Mouse (Mus musculus): ENCODE results near the gene Gzmm. TPM values are rescaled to one million over a fixed set of nuclear protein-coding genes. Genes with fewer than 3 reads are reported as not detected.

Gene Gzmm
- polyA plus RNA-seq, 1 experiment from 2014 or later: 2.0 TPM

DNA sequence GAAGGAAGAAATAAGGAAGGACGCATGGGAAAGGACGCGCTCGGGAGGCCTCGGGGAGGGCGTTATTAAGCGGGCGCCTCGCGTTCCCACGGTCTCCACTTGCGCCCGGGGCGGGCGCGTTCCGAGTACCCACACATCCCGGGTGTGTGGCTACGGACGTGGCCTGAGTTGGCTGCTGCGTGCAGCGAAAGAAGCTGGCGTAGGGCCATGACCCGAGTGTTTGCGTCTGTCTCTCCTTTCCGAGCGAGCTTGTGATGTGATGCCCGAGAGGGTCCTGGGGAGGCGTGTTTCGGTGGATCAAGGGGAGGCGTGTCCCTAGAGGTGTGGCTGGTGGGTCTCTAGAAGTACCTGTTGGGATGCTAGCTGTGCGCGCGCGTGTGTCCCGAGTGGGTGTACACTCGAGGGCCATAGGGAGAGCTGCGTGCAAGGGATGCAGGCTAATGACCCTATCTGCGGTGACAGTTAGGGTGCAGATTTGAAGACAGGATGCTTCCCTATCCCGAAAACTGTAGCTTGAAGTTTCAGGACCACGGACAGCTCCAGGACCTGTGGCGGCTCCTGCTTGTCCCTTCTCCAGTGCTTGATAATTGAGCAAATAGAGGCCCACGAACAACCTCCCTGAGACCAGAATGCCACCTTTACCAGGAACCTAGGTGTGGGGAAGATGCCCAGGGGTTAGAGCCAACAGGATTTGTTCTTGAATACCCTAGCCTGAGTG, 29.0 kb downstream of the Gzmm start:
- peaks cover 40% of the 10 kb centered on the region for H3K27me3 ChIP-seq

DNA sequence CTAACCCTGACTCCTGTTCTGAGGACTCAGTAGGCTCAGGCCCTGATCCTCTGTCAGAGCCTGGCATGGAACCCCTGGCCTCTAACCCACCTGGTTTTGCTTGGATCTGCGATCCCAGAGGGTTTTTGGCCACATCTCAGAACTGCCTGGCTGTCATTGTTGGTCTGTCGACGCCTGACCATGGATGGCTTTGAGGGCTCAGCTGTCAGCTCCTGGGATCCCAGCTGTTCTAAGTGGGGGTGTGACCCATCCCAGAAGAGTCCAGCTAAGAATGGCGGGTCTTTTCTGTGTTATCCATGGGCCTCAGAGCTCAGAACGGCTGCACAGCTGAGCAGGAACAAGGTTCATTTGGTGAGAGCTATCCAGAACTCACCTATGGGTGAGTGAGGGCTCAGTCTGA, 32.3 kb downstream of the Gzmm start:
- Histone ChIP-seq H3K4me3 (no peak overlapping the region), H3K4me2 (replicated peaks) (no peak overlapping the region), H3K27ac (replicated peaks) (no peak overlapping the region), H3K27me3 (peaks cover 27% of the 10 kb centered on the region), H3K9ac (replicated peaks) (no peak overlapping the region), H3K4me1 (peaks cover 16% of the 10 kb centered on the region), H3K9me3 (no peaks in the 10 kb centered on the region), H3K36me3 (no peaks in the 10 kb centered on the region)
- no peak for ATAC-seq (replicated peaks)
- WGBS: 71% methylated on average over 5 of the region's 5 CpGs

More for the DNA sequence above, 29.0 kb downstream of the Gzmm start:
- H3K4me2 ChIP-seq (replicated peaks): peak overlapping the region; percentile 96
- H3K27ac ChIP-seq (replicated peaks): no peak overlapping the region
- peaks cover 19% of the 10 kb centered on the region for H3K4me1 ChIP-seq
- peak overlapping the region; percentile 62; the same call in 1 of the 2 replicates for H3K9ac ChIP-seq (replicated peaks)
- no peak for ATAC-seq (replicated peaks)
- H3K36me3 ChIP-seq: no peaks in the 10 kb centered on the region
- H3K4me3 ChIP-seq: peak overlapping the region; percentile 66
- 2% methylated on average over 43 of the region's 43 CpGs for WGBS
- H3K9me3 ChIP-seq: no peaks in the 10 kb centered on the region

DNA sequence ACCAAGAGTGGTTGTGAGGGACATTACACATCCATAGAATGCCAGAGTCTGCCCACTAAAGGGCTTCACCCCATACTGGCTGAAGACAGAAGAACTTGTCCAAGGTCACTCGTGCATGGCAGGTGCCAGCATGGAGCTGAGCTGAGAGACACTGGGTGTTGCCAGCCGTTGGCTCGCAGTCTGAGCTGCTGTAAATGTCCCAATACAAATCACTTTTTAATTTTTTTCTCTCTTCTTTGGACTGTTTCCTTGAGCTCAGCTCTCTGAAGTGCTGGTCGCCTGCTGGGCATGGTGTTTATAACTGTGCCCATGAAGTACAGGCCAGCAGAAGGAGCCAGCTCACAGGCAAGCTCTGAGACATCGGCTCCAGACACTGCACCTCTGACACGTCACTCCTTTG, 34.2 kb downstream of the Gzmm start:
- H3K36me3 ChIP-seq: no peaks in the 10 kb centered on the region
- H3K9me3 ChIP-seq: no peaks in the 10 kb centered on the region
- peaks cover 12% of the 10 kb centered on the region for H3K27me3 ChIP-seq
- H3K4me3 ChIP-seq: no peak overlapping the region
- no peak overlapping the region for H3K9ac ChIP-seq (replicated peaks)
- no peak overlapping the region for H3K4me2 ChIP-seq (replicated peaks)
- 52% methylated on average over 6 of the region's 6 CpGs for WGBS
- H3K27ac ChIP-seq (replicated peaks): no peak overlapping the region
- no peak for ATAC-seq (replicated peaks)
- H3K4me1 ChIP-seq: no peaks in the 10 kb centered on the region; the same call in 1 of the 2 replicates

DNA sequence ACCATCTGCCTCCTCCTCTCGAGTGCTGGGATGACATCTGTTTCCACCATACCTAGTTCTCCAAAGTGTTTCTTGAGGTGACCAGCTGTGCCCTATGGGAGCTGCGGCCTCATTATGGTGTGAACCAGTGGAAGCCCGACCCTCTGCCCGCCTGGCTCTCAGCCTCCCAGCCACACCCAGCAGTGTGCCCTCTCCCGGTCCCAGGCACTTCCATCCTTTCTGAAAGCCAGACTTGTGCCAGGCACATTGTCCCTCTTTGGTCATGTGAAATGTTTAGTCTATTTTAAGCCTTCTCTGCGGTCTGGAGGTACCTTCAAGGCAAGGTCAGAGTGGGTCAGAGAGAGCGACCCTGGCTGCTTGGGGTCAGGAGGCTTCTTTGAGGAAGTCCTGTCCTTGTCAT, 34.9 kb downstream of the Gzmm start:
- no peaks in the 10 kb centered on the region for H3K36me3 ChIP-seq
- WGBS: 89% methylated on average over 7 of the region's 7 CpGs
- H3K27me3 ChIP-seq: peaks cover 6% of the 10 kb centered on the region; the same call in 1 of the 2 replicates
- no peak for ATAC-seq (replicated peaks)
- no peak overlapping the region for H3K4me3 ChIP-seq
- no peak overlapping the region for H3K9ac ChIP-seq (replicated peaks)
- no peak overlapping the region for H3K4me2 ChIP-seq (replicated peaks)
- no peaks in the 10 kb centered on the region for H3K4me1 ChIP-seq
- H3K9me3 ChIP-seq: no peaks in the 10 kb centered on the region
- no peak overlapping the region for H3K27ac ChIP-seq (replicated peaks)

DNA sequence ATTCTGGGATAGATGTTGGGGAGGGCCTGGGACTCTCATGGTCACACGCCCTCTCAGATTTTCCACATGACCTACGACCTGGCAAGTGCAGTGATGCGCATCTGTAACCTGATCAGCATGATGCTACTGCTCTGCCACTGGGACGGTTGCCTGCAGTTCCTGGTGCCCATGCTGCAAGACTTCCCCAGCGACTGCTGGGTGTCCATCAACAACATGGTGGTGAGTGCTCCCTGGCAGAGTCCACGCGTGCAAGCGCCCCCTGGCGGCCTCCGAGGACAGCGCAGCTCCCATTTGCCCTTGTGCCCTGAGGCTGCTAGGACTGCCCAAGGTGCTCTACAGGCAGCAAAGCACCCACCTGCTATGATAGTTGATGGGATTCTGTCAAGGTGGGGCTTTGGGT, 37.3 kb downstream of the Gzmm start:
- H3K27me3 ChIP-seq: no peaks in the 10 kb centered on the region
- no peak for ATAC-seq (replicated peaks)
- 37% methylated on average over 11 of the region's 11 CpGs for WGBS
- H3K9me3 ChIP-seq: no peaks in the 10 kb centered on the region
- H3K4me1 ChIP-seq: no peaks in the 10 kb centered on the region
- H3K9ac ChIP-seq (replicated peaks): no peak overlapping the region
- no peaks in the 10 kb centered on the region for H3K36me3 ChIP-seq
- H3K4me2 ChIP-seq (replicated peaks): no peak overlapping the region
- no peak overlapping the region for H3K27ac ChIP-seq (replicated peaks)
- no peak overlapping the region for H3K4me3 ChIP-seq

DNA sequence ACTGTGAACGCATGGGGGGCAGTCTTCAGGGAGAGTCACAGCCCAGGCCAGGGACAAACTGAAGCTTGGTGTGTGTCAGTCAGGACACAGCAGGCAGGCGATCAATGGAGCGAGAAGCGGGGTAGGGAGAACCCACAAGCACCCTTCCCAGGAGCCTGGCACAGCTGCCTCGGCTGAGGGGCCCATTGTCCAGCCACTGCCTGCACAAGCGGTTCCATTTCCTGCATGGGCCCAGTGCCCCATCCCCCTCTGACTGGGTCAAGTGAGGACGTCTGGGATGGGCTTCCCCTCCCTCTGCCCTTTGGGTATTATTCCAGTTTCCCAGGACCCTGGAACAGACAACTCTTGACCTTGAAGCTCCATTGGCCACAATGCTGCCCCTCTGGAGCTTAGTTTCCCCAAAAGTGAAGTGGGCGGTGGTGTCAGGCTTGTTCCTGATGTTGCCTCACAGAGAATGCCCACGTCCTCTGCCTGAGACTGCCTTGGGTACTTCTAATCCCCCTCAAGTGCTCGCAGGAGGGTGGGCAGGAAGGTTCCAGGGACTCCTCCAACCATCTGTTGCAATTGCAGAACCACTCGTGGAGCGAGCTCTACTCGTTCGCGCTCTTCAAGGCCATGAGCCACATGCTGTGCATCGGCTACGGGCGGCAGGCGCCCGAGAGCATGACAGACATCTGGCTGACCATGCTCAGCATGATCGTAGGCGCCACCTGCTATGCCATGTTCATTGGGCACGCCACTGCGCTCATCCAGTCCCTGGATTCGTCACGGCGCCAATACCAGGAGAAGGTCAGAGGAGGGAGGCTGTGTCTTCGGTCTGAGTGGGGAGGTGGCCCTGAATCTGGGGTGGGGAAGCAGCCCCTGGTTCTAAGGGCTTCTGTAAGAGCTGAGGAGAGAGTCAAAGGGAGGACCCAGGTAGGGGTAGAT, 39.8 kb downstream of the Gzmm start:
- no peak overlapping the region for H3K27ac ChIP-seq (replicated peaks)
- ATAC-seq (replicated peaks): no peak
- 75% methylated on average over 28 of the region's 28 CpGs for WGBS

DNA sequence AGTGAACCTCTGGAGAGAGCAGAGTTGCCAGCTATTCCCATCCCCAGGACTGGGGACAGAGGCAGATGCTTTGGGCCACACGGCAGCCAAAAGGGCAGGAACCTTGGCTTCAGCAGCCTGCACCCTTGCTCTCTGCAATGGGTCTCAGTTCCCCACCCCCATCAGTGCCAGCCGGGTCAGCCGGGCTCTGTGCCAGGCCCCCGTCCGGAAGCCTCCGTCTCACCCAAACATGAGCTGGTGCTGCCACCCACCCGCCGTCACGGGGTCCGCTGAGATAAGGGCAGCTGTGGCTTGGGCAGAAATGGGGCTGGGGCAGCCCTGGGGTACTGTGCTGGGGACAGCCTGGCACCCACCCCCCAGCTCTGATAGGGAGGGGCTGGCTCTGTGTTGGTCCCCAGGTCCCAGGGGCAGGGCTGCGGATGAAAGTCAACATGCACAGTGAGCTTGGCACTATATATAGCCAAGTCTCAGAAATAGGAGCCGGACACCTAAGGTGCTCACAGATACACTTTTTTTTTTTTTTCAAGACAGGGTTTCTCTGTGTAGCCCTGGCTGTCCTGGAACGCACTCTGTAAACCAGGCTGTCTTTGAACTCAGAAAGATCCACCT, 40.6 kb downstream of the Gzmm start:
- Histone ChIP-seq H3K4me3 (no peak overlapping the region), H3K9me3 (no peaks in the 10 kb centered on the region), H3K27me3 (no peaks in the 10 kb centered on the region), H3K9ac (replicated peaks) (no peak overlapping the region), H3K4me1 (no peaks in the 10 kb centered on the region), H3K27ac (replicated peaks) (no peak overlapping the region), H3K36me3 (peaks cover 16% of the 10 kb centered on the region; the same call in 1 of the 2 replicates), H3K4me2 (replicated peaks) (no peak overlapping the region)
- ATAC-seq (replicated peaks): peak; percentile 18; the same call in 1 of the 2 replicates
- 81% methylated on average over 13 of the region's 13 CpGs for WGBS

More for the DNA sequence above, 39.8 kb downstream of the Gzmm start:
- no peak overlapping the region for H3K4me2 ChIP-seq (replicated peaks)
- no peaks in the 10 kb centered on the region for H3K4me1 ChIP-seq
- no peak overlapping the region for H3K4me3 ChIP-seq
- no peaks in the 10 kb centered on the region for H3K27me3 ChIP-seq
- H3K9me3 ChIP-seq: no peaks in the 10 kb centered on the region
- H3K9ac ChIP-seq (replicated peaks): no peak overlapping the region
- H3K36me3 ChIP-seq: peaks cover 11% of the 10 kb centered on the region; the same call in 1 of the 2 replicates

DNA sequence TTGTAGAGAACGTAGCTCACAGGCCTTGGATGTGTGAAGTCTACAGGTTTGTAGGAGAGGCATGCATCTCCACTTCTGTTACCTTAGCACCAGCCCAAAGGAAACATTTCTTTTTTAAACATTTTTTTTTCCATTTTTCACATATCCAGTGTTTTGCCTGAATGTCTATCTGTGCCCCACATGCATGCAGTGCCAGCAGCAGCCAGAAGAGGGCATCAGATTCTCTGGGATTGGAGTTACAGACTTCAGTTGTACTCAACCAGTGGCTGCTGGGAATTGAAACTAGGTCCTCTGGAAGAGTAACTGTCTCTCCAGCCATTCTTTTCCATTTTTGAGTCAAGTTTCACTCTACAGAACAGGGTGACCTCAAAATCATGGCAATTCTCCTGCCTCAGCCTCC, 43.7 kb downstream of the Gzmm start:
- no peak overlapping the region for H3K9ac ChIP-seq (replicated peaks)
- H3K4me1 ChIP-seq: no peaks in the 10 kb centered on the region
- no peaks in the 10 kb centered on the region for H3K9me3 ChIP-seq
- no peak overlapping the region for H3K4me3 ChIP-seq
- no peak for ATAC-seq (replicated peaks)
- 100% methylated on average over 1 of the region's 1 CpGs for WGBS
- peaks cover 40% of the 10 kb centered on the region for H3K36me3 ChIP-seq
- no peak overlapping the region for H3K4me2 ChIP-seq (replicated peaks)
- H3K27ac ChIP-seq (replicated peaks): no peak overlapping the region
- no peaks in the 10 kb centered on the region for H3K27me3 ChIP-seq

DNA sequence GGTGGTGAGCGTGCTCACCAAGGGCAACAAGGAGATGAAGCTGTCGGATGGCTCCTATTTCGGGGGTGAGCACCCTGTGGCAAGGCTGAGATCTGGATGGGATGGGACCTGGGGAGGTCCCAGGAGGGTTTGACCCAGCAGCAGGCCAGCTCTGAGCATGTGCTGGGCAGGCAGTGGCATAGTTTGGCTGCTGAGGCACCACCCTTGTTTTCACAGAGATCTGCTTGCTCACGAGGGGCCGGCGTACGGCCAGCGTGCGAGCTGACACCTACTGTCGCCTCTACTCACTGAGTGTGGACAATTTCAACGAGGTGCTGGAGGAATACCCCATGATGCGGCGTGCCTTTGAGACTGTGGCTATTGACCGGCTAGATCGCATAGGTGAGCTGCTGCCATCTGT, 45.0 kb downstream of the Gzmm start:
- no peak for ATAC-seq (replicated peaks)

DNA sequence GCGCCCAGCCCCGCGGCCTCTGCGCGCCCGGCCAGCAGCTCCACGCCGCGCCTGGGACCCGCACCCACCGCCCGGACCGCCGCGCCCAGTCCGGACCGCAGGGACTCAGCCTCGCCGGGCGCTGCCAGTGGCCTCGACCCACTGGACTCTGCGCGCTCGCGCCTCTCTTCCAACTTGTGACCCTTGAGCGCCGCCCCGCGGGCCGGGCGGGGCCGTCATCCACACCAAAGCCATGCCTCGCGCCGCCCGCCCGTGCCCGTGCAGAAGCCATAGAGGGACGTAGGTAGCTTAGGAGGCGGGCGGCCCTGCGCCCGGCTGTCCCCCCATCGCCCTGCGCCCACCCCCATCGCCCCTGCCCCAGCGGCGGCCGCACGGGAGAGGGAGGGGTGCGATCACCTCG, 46.5 kb downstream of the Gzmm start:
- no peak overlapping the region for H3K9ac ChIP-seq (replicated peaks)
- WGBS: 29% methylated on average over 44 of the region's 52 CpGs
- H3K27me3 ChIP-seq: no peaks in the 10 kb centered on the region
- no peak overlapping the region for H3K4me2 ChIP-seq (replicated peaks)
- H3K36me3 ChIP-seq: peaks cover 69% of the 10 kb centered on the region
- H3K9me3 ChIP-seq: peaks cover 8% of the 10 kb centered on the region
- H3K4me3 ChIP-seq: no peak overlapping the region
- ATAC-seq (replicated peaks): no peak
- H3K4me1 ChIP-seq: no peaks in the 10 kb centered on the region
- H3K27ac ChIP-seq (replicated peaks): no peak overlapping the region

More for the DNA sequence above, 45.0 kb downstream of the Gzmm start:
- Histone ChIP-seq H3K9me3 (peaks cover 4% of the 10 kb centered on the region; the same call in 1 of the 2 replicates), H3K27ac (replicated peaks) (no peak overlapping the region), H3K36me3 (peaks cover 54% of the 10 kb centered on the region), H3K27me3 (no peaks in the 10 kb centered on the region), H3K4me2 (replicated peaks) (no peak overlapping the region), H3K4me1 (no peaks in the 10 kb centered on the region), H3K4me3 (no peak overlapping the region), H3K9ac (replicated peaks) (no peak overlapping the region)
- WGBS: 94% methylated on average over 15 of the region's 15 CpGs

DNA sequence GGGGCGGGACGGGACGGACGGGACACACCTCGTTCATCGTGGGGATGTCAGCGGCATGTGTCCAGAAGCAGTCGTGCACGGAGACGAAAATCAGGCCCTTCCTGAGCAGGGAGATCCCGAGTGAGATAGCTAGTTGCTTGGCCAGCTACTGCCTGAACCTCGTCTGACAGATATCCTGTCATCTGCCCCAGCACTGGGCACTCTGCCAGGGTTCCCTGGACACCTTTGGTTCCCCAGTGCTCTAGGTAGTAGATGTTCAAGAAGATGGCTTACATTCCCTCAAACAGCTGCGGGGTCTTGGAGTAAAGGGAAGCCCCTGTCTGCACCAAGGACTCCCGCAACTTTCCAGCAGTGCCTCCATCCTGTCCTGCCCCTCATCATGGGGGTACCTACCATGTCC, 47.9 kb downstream of the Gzmm start:
- no peak overlapping the region for H3K9ac ChIP-seq (replicated peaks)

DNA sequence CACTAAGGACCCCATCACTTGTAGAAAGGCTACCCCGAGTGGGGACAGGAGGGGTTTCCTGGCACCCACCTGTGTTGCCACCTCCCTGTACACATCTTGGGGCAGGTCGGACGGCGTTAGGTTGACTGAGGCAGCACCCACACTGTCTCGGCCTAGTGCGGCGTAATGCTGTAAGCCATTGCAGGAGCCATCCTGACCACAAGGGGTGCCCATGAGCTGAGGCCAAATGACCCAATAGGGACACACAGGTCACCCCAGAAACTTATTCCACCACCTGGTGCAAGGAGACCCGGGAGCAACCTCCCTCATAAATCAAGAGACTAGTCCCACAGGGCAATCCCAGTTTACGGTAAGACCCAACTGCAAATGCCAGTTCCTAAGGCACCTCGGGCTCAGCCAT, 49.4 kb downstream of the Gzmm start:
- H3K4me1 ChIP-seq: no peaks in the 10 kb centered on the region
- ATAC-seq (replicated peaks): no peak
- WGBS: 86% methylated on average over 10 of the region's 10 CpGs
- H3K27me3 ChIP-seq: no peaks in the 10 kb centered on the region
- no peak overlapping the region for H3K4me2 ChIP-seq (replicated peaks)
- H3K9me3 ChIP-seq: peaks cover 8% of the 10 kb centered on the region
- no peak overlapping the region for H3K27ac ChIP-seq (replicated peaks)
- H3K9ac ChIP-seq (replicated peaks): no peak overlapping the region
- no peak overlapping the region for H3K4me3 ChIP-seq
- peaks cover 83% of the 10 kb centered on the region for H3K36me3 ChIP-seq

More for the DNA sequence above, 47.9 kb downstream of the Gzmm start:
- ATAC-seq (replicated peaks): no peak
- no peak overlapping the region for H3K4me3 ChIP-seq
- peaks cover 8% of the 10 kb centered on the region for H3K9me3 ChIP-seq
- no peaks in the 10 kb centered on the region for H3K27me3 ChIP-seq
- no peaks in the 10 kb centered on the region for H3K4me1 ChIP-seq
- H3K4me2 ChIP-seq (replicated peaks): no peak overlapping the region
- no peak overlapping the region for H3K27ac ChIP-seq (replicated peaks)
- WGBS: 90% methylated on average over 12 of the region's 14 CpGs
- H3K36me3 ChIP-seq: peaks cover 79% of the 10 kb centered on the region
